Mouse (Mus musculus) spleen, postnatal 10 days (tissue): ENCODE data around the gene Pigv.

Experiments used
- DNase-seq, 2 experiments: peaks; one replicate each; pipeline ENCODE4 v3.0.0; 2021 to 2022; ENCODE audit warnings: low spot score in 2 of 2

The Pigv gene

DNA sequence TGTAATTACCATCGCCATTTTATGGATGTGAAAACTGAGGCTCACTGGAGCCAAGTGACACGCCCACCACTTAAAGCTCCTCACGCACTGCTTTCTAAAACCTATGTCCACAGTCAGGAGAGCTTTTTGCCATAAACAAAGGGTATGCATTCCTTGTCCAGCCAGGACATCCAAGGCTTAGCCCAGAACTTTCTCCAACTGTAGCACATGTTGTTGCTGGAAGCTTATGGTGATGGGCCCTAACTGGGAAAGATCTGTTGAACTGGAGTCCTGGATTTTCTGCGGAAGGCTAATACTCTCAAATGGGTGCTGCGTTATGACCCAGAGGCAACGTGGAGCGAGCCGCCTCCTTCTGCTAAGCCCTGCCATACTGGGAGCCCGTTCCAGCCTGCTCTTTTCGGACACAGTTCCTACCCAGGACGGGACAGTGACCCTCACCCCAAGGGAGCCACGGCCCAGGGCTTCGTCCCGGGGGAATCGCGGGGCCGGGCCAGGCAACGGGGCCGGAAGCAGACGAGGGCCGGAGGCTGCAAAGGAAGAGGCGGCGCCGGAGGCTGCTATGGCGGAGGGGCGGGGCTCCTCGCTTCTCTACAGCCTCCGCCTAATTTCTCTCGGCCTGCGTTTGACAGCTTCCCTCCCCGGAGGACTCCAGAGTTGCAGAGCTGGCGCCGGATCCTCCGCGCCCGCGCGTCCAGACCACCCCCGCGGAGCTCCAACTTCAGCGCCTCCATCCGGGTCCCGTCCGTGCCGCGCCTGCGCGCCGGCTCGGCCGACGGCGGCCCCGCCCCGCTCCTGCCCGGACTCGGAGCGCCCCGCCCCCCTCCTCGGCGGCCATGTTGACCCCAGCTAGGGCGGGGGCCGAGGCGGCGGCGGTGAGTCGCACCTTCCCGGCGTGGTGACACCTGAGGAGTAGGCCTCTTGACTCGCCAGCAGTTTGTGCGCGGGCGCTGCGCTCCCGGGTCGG lies at the start of gene Pigv:
Pigv (minus strand) TSS at position 767 of the 964 bp plus-strand sequence.
- peak; percentile 97 to 98 for DNase-seq

DNA sequence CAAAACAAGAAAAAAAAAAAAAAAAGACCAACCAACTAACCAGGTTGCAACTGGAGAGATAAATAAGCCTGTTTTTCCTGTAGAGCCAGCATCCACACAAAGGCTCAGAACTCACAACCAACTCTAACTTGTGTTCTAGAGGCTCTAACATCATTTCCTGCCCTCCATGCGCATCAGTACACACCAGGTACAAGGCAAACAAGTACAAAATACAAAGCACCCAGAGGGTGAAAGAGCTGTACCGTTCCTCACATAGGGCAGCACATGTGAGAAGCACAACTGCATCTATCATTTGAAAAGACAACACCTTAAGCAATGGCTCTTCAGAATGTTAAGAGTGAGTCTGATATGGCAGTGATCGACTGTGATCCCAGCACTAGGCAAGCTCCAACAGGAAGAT lies 47.3 kb upstream of the Pigv start:
- no peak for DNase-seq

DNA sequence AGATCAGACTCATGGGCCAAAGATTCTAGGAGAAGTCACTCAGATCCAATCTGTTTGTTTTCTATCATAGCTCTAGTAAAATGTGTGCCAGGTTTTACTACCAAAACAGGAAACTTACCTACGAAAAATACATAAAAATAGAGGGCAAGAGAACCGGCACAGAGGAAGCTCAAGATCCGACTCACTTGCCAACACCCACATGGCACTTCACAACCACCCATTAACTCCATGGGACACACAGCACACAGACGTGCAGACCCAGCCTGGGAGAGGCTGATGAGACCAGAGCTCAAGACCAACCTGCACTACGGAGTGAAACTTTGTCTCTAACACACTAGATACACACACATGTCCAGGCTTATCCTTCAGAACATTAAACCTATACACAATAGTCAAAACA lies 40.3 kb upstream of the Pigv start:
- DNase-seq = no peak

DNA sequence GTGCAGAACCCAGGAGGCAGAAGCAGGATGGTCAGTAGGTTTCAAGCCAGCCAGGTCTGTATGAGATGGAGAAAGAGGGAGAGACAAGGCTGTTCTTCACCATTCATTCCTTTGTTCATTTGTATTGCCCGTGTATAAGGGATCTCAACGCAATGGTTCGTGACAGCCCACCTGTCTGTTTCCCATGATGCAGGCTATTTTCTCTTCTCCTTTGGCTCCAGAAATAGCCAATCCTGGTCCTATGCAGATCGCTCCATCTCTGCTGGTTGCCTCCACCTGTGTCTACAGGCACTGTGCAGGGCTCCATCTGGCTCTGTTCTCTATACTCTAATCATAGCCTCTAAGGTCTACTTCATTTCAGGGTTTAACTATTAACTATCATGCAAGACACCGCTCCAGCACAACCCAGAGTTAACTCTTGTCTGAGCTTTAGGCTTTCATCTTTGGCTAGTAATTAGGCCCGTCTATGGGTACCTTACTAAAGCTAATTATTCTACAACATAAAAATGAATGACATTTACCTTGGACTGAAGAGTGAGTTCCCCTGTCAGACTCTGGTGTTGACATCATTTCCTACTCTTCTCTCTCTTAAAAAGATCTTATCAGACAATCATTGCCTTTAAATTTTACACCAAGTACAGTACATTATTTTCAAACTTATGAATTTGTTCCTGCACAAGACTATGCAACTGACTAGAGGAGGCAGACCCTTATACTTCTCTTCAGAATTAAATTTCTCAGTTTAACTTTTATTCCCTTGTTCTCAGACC lies 39.0 kb upstream of the Pigv start:
- DNase-seq = no peak

DNA sequence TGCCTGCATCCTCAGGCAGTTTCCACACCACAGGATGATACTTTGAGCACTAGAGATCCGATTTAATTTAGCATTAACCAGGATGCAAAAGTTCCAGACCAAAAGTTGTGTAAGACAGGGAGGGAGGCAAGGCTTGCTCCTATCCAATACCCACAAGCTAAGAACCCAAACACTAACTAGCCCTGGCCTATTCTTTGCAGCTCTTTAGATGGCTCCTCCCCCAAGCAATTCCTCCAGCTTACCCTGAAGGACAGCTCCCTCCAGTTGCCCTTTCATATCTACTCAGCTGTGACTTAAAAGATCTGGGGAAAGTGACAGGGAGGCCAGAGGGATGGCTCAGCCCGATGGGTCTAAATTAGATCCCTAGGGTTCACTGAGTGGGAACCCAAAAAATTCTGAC lies 36.9 kb upstream of the Pigv start:
- DNase-seq = no peak

DNA sequence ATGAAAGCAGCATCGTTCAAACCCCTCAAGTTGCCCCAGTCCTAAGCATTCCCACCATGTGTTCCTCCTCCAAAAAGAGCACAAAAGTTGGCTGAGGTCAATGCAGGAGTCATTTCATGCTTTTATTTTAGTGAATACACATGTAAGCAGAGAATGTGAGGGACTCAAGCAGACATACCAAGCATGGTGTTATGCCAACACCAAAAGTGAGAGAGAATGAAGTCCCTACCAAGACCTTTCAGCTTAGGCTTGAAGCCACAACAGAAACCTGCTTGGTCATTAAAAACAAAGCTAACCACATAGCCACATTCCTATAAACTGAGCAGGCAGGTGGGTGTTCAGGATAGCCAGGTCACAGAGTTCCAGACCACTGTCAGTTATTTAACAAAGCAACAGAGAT lies 35.0 kb upstream of the Pigv start:
- DNase-seq = no peak

DNA sequence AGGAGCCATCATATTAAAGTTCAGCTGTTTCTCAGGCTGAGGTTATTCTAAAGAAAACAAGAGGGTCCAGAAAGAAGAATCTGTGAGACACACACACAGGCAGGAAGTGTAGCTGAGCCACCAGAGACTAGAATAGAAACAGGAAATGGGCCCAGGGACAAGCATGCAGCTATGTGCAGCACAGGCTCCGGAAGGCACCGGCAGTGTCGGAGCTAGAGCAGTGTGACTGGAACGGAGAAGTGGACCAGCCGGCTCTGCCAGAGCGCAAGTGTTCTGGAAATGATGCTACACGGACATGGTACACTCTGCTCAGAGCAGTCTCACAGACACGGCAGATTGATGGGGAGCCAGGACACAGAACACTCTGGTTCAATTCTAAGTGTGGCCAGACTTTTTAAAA lies 34.5 kb upstream of the Pigv start:
- peak; percentile 30 to 81 for DNase-seq

DNA sequence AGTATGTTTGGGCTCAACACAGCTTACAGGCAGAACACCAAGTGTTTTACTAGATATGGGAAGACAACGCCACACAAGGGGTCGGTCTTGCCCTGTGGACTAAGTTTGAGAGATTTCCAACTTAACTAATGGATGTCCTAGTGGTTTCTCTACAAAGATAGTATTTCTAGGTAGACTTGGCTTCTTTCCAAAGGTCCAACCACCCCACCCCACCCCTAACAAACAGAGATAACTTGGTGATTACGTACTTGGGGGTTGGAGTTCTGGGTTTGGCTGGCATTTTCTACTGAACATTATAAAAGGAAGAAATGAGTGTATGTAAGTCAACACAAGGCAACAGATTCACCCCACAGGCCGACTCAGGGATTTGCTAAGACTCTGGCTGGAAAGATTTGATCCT lies 32.6 kb upstream of the Pigv start:
- no peak for DNase-seq

DNA sequence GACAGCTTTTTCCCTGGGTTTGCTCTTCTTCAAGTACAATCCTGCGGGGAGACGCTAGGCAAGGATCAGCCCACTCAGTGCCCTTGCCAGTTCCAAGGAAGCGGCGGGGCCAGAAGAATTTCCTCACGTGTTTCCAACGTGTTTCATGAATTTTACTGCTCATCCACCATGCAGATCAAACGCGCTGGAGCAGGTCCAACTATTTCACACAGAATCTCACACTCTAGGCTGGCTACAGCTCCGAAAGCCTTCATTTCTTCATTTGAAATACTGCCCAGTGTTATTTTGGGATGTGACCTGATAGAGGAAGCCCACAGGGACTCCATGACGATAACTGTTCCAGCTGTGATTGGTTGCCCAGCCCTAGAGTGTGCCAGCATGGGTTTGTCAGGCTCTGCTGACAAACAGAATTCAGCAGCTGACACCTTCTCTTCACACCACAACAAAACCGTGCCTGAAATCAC lies 28.5 kb upstream of the Pigv start:
- DNase-seq = no peak

DNA sequence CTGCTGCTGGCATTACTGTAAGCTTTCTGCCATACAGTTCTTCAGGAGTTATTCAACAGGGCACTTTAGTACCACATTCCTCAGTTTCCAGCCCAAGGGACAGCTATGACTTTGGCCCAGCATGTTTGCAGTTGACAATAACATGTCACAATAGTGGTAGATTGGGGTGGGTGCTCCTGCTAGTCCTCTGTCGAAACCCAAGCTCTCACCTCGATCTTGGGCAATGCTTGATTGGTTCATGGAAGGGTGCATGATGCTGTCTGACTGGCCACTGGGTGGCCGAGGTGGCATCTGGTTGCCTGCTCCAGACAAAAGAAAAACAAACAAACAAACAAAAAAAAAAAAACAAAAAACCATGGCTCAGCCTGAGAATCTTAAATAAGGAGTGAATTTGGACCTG lies 22.9 kb upstream of the Pigv start:
- no peak for DNase-seq

DNA sequence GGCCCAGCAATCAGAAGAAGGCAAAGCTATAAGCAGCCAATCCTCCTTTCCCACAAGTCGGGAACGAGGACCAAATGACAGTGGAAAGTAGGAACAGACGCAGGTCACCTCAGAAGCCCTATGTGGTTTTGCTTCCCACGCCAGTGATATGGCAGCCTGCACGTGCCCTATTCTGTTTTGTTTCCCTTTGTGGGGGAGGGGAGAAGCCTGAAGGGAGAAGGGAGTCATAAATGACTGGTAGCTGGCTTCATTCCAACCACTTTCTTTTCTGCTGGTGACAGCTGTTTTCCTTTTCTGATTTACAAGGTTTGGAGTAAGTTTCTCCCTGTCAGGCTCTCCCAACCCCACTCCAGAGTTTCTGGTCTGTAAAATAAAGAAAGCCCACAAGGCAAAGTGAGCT lies 17.8 kb upstream of the Pigv start:
- no peak for DNase-seq

DNA sequence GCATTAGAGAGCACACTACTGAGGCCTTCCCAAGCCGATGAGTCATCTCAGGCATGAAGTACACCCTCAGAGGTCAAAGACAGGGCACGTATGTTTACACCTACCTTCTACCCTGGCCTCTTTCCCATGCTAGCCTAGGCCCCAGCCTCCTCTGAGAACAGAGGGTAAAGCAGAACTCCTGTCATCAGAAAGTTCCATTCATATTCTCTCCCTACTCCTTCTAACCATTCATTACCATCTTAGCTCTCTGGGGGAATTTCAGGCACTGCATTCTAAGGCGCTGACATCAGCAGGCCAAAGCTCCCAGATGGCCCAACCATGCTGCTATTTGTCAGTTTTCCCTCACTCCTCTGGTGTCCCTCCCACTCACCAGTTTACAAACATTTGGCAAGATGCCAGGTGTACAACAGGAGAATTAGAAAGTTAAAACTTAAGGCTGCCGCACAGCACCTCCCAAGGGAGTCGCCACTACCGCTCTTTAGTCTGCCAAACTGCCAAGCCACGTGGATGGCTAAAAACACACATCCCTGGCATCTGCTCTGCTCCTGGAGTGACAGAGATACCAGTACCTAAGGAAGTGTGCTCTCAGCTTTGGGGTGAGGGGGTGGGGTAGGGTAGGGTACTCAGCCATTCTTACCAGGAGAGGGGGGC lies 16.1 kb upstream of the Pigv start:
- DNase-seq = no peak

DNA sequence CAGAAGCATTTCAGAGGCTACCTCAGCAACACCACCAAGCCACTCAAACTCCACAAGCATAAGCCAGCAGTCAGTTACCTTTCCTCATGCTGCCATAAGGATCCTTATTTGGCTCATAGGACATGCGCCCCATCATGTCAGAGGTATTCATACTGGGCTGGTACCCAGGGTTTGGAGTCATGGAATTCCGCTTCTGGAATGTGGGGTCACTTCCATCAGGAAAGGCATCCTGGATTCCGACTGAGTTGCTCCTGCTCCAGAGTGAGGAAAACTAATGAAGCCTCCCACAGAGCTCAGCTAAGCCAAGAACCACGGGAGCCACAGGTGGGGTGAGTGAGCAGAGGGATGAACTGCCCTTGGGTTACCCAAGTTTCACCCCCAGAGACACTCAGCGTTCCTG lies 14.7 kb upstream of the Pigv start:
- DNase-seq = no peak

DNA sequence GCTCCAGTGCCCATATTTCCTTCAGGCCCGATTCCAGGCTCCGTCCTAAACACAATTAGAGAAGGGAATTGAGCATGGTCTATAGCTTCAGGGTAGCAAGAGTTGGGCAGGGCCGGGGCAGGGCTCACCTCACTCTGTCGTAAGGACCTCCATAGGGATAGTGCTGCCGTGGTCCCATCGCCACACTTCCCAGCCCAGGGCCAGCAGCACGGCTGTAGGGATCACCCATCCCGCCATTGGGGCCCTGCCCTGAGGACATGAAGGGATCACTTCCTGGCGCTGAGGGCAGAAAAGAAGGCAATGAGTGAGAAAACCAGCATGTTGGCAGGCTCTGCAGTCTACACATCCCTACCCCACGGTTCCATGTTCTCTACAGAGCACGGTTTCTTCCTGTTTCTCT lies 14.1 kb upstream of the Pigv start:
- no peak for DNase-seq

DNA sequence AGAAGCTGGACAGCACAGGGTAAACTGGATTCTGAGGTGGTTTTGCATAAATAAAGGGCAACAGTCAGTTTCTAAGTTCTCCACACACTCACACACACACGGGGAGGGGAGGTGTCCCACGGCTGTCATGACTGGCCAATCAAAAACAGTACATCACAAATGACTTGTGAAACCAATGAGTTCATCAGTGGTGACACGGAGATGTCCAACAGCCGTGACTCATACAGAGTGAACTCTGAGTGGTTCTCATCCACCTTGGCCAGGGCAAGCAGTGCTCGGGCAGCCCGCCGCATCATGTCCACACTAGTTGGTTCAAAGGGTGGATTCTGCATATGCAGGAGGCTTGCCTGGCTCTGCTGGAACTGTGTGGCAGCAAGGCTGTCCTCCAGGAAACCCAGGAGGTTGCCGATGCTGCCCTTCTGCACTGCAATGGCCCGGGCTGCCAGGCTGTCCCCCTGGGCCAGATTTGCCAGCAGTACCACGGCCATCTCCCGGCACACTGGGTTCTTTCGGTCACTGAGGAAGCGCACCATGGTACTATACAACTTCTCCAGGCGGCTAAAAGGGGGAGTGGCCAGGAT lies 7.8 kb upstream of the Pigv start:
- DNase-seq = no peak

DNA sequence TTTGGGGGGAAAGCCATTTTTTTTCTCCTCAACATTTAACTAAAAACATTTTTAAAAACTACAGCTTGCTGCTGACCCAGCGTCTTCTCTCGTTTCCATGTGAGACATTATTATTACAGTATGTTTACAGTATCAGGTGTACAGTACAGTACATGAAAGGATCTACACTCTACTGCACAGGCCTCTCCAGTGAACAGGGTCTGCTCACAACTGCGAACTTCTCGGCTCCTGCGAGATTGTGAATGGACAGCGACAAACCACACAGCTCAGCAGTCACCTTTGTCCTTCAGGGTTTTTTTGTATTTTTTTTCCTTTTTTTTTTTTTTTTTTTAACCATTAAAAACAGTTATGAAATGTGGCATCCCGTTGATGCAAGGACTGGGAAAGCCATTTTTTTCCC lies 7.2 kb upstream of the Pigv start:
- no peak for DNase-seq

DNA sequence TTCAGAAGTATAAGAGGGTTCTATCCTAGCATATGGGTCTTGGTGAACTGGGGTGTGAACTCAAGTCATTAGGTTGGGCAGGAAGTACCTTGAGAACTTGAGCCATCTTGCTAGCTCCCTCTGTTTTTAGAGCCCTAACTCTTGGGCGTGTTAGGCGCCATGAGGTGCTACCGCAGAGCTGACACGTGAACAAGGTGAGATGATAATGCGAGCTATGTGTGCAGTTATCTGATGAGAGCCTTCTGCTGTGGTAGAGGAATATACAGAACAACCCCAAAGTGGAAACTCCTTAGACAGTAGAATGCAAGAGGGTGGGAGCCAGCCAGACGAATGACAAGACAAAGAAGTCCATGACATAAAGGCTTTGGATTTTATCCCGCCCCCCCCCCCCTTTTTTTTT lies 4.8 kb upstream of the Pigv start:
- DNase-seq = no peak

DNA sequence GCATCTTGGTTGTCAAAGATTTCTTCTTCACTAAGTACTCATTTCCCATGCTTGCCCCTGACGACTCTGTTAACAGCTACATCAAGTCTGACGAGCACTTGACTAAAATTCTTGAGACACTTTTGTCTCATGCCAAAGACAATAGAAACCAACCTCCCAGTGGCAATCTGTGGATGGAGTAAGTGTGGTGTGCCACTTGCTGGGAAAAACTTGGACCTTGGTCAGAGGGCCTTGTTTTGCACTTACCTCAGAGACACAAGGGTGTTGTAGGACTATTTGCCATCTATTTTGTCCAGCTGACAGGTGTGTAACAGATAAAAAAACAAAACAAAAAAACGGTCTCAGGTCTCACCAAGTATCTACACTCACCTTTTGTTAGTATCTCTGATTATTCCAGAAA lies 3.7 kb upstream of the Pigv start:
- DNase-seq = no peak

DNA sequence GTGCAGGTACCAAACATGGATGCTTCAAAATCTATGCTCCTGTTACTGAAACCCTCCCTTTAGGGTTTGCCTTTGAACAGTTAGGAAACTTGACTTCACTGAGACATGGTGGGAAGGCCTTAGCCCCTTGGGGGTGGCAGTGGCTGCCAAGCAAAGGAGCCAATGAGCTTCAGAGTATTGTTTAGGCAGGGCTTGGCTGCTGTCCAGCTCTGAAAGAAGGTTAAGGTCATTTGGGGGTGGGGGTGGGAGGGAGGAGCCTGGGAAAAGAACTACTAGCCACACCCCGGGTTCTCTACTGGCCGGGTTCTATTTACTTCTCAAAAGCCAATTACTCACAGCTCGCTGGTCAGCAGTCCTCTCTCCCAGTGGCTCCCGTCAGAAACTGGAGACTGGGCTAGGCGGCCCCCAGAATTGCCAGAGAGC lies 3.2 kb upstream of the Pigv start:
- DNase-seq = no peak

DNA sequence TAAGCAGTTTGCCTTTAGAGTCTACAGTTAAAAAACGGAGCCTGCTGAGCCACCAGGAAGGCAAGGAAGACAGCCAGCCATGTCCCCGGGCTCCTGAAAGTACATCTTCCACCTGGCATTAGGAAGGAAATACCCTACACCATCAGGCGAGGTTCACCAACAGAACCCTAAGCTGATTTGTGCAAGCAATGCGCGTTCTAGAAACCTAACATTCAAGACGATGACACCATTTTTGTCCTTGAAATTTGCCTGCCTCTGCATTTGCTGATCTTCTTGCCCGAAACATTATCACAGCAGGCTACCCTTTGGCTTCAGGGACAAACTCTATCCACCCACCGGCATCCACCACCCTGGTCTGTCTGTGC lies 1.9 kb upstream of the Pigv start:
- peak in 1 of 2 experiments; percentile 32 for DNase-seq

DNA sequence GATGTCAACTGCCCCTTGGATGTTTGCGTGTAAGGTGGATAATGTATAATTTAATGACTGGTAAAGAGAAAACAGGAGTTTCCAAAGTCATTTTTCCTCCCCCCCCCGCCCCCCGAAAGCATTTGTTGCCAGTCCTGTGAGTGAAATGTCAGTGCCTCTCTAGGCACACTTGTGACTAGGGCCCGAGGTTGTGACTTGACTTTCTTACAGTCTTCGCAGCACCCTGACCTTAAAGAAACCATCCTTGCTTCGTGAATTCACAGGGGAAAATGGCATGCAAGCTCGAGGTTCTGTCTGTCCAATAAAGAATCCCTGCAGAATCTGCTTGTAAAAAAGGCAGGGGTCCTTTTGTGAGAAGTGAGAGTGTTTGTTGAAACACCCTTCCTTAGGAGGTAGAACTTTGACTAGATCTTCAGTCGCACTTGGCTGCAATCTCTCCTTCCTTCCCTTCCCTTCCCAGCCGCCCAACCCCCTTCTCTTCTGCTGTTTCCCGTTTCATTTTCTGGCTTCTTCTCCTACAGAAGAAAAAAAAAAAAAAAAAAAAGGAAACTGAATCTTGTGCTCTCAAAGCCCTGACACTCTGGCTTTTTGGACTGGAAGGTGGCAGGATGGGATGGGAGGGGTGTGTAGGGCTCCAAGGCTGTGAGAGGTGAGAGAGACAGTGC lies 1.4 kb upstream of the Pigv start:
- DNase-seq = peak in 1 of 2 experiments; percentile 47
